Mouse (Mus musculus) forebrain, postnatal 0 days (tissue): ENCODE measurements around the gene Vmn1r75. TPM values are rescaled to one million over a fixed set of nuclear protein-coding genes. Genes with fewer than 3 reads are reported as not detected.

ENCODE experiments used
- ATAC-seq: fragments of 200-750 bp; cut with Nextera tagmentation; 2 replicates; pipeline ENCODE4 v1.8.0; 2017; ENCODE audit warnings: mild to moderate bottlenecking, moderate library complexity
- DNase-seq: peaks from one replicate; pipeline ENCODE4 v3.0.0-alpha.2; 2015
- H3K27ac ChIP-seq: fragments of 300-500 bp; sonication (generic); 2 replicates; pipeline ENCODE4 v1.5.1; 2014; ENCODE audit warnings: low read depth, mild to moderate bottlenecking, antibody characterized with exemption, low read length, moderate library complexity, mixed read lengths
- H3K27me3 ChIP-seq: fragments of 300-500 bp; sonication (generic); 2 replicates; pipeline ENCODE4 v1.6.1; 2014; ENCODE audit warnings: mild to moderate bottlenecking, low read length, mixed read lengths; ENCODE audit not compliant: insufficient read depth
- H3K36me3 ChIP-seq: fragments of 300-500 bp; sonication (generic); 2 replicates; pipeline ENCODE4 v1.6.1; 2014; ENCODE audit warnings: mild to moderate bottlenecking, moderate library complexity; ENCODE audit not compliant: insufficient read depth
- H3K4me1 ChIP-seq: fragments of 300-500 bp; sonication (generic); 2 replicates; pipeline ENCODE4 v1.6.1; 2014; ENCODE audit warnings: antibody characterized with exemption; ENCODE audit not compliant: insufficient read depth
- H3K4me2 ChIP-seq: fragments of 300-500 bp; sonication (generic); 2 replicates; pipeline ENCODE4 v1.6.1; 2014; ENCODE audit warnings: low read depth, mild to moderate bottlenecking, moderate library complexity
- H3K4me3 ChIP-seq: fragments of 300-500 bp; sonication (generic); 2 replicates; pipeline ENCODE4 v1.5.1; 2014; ENCODE audit warnings: low read depth, low read length, mixed read lengths
- H3K9ac ChIP-seq: fragments of 300-500 bp; sonication (generic); 2 replicates; pipeline ENCODE4 v1.6.1; 2014; ENCODE audit warnings: mild to moderate bottlenecking
- H3K9me3 ChIP-seq: fragments of 300-500 bp; sonication (generic); 2 replicates; pipeline ENCODE4 v1.6.1; 2016; ENCODE audit warnings: low read length
- CTCF ChIP-seq: sonication (generic); IDR thresholded peaks from 2 replicates; pipeline ENCODE4 v1.5.1; 2016; ENCODE audit warnings: antibody characterized with exemption, control low read depth, low read depth
- WGBS: fragments of 180-500 bp; shearing (Covaris S2); extraction: QIAGEN DNeasy Blood & Tissue Kit; methylation state at CpG from one replicate; pipeline ENCODE4 v1.1.7; 2014; 5-methylcytosine and 5-hydroxymethylcytosine counted together
- polyA plus RNA-seq: library from polyadenylated mRNA; unstranded; fragments of >200 nt; fragmentation: Nextera tagmentation; extraction: Ambion mirVana; gene quantifications from 2 replicates; pipeline ENCODE4 v1.2.1, GENCODE M21; 2015
- total RNA-seq: library from RNA; depleted of rRNA; stranded (reverse); fragments of >200 nt; gene quantifications from 2 replicates; pipeline ENCODE4 v1.2.3, GENCODE M21; 2014; rRNA removed

The Vmn1r75 gene
- total RNA-seq (not detected in 2 replicates), polyA plus RNA-seq (not detected in 2 replicates)

- Histone ChIP-seq H3K4me1 (no peaks in the 10 kb centered on the region), H3K4me3 (no peak within 1 kb of the TSS), H3K9me3 (0 out of 2 replicates have a peak, but pooled peaks cover 3% of the 10 kb centered on the region), H3K9ac (no peak within 1 kb of the TSS), H3K36me3 (no peaks in the 10 kb centered on the region), H3K4me2 (no peak within 1 kb of the TSS), H3K27ac (no peak within 1 kb of the TSS), H3K27me3 (no peaks in the 10 kb centered on the region)
- no peak for ATAC-seq
- TF ChIP-seq CTCF: no peak
- DNase-seq: no peak
Observed at GRCm38 (mm10) chr7:11874330-11874729, at the start of gene Vmn1r75. Gene Vmn1r75, plus strand, starts transcription at chr7:11874630.

- DNase-seq (no peak), ATAC-seq (no peak)
- no peak within 1 kb of the TSS for H3K4me2 ChIP-seq
- H3K27me3 ChIP-seq: no peaks in the 10 kb centered on the region
- TF ChIP-seq CTCF: no peak
- no peak within 1 kb of the TSS for H3K9ac ChIP-seq
- no peaks in the 10 kb centered on the region for H3K4me1 ChIP-seq
- no peak within 1 kb of the TSS for H3K4me3 ChIP-seq
- 85% methylated on average over 2 of the region's 2 CpGs for WGBS
- no peaks in the 10 kb centered on the region for H3K36me3 ChIP-seq
- no peak within 1 kb of the TSS for H3K27ac ChIP-seq
- 0 out of 2 replicates have a peak, but pooled peaks cover 3% of the 10 kb centered on the region for H3K9me3 ChIP-seq
Observed at GRCm38 (mm10) chr7:11833680-11834079, 40.8 kb upstream of the Vmn1r75 start, which contains the start of gene Vmn1r74. Gene Vmn1r74, plus strand, starts transcription at chr7:11833980.

Other genes starting within 250 kb of the Vmn1r75 start
- gene Vmn1r72, start 194.5 kb upstream of the Vmn1r75 start, total RNA-seq: not detected in 2 replicates
- gene Vmn1r72, start 194.5 kb upstream of the Vmn1r75 start, polyA plus RNA-seq: not detected in 2 replicates
- not detected in 2 replicates for gene Vmn1r73, start 144.4 kb upstream of the Vmn1r75 start, total RNA-seq
- not detected in 2 replicates for gene Vmn1r73, start 144.4 kb upstream of the Vmn1r75 start, polyA plus RNA-seq
- gene Vmn1r74, start 40.6 kb upstream of the Vmn1r75 start, total RNA-seq: not detected in 2 replicates
- not detected in 2 replicates for gene Vmn1r74, start 40.6 kb upstream of the Vmn1r75 start, polyA plus RNA-seq
- not detected in 2 replicates for gene Vmn1r76, start 63.6 kb downstream of the Vmn1r75 start, total RNA-seq
- not detected in 2 replicates for gene Vmn1r76, start 63.6 kb downstream of the Vmn1r75 start, polyA plus RNA-seq
- gene Vmn1r77, start 162.1 kb downstream of the Vmn1r75 start, total RNA-seq: not detected in 2 replicates
- gene Vmn1r77, start 162.1 kb downstream of the Vmn1r75 start, polyA plus RNA-seq: not detected in 2 replicates